Mouse (Mus musculus): Measurements from ENCODE around the gene Gm44502.
A peak's percentile ranks its signal among the peaks of the same experiment; 100 is the strongest.

Gm44502 gene

GRCm38 (mm10) chr15:89453865-89454478, 24.5 kb upstream of the Gm44502 start, which contains the start of gene Mapk8ip2:
Gene Mapk8ip2 (plus strand): TSS chr15:89453913.
- DNase-seq (ENCODE audit: low read depth, low spot score), result no peak

DNA sequence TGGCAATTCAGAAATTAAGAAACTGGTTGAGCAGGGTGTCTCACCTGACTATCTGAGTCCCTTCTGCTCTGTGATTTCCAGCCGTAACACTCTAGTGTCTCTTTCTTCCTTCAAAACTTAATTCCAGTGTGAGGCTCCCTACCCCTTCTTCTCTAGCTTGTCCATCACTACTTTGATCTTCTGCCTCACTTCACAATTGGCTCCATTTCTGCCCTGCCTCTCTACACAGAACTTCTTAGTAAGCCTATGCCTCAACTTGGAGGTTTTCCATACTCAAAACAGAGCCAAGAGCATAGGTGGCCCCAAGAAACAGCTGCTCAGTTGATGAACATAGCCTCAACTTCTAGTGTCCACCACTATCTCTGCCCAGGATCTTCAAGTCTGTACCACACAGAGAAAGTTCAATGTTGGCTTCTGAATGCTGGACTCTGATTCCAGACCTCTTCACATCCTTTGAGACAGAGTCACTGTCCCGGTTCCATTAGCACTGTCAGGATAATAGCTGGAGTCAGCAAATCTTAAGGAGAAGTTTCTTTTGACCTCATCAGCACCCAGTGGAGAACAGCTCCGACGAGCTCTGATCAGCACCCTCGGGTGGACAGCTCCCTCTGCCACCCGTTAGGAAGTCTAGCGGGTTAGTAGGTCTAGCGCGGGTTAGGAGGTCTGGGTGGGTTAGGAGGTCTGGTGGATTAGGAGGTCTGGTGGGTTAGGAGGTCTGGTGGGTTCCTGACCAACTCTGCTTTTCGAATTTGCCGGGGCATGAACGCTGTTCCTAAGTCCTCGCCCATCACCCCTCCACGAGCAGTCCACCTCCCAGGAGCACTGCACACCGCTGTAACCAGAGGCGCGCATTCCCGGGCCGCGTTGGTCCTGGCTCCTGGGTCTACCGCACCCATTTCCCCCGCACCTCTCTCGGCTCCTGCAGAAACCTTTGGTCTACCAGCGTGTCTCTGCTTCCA, 23.7 kb upstream of the Gm44502 start:
- DNase-seq (ENCODE audit: low read depth, low spot score), result peak; percentile 55

DNA sequence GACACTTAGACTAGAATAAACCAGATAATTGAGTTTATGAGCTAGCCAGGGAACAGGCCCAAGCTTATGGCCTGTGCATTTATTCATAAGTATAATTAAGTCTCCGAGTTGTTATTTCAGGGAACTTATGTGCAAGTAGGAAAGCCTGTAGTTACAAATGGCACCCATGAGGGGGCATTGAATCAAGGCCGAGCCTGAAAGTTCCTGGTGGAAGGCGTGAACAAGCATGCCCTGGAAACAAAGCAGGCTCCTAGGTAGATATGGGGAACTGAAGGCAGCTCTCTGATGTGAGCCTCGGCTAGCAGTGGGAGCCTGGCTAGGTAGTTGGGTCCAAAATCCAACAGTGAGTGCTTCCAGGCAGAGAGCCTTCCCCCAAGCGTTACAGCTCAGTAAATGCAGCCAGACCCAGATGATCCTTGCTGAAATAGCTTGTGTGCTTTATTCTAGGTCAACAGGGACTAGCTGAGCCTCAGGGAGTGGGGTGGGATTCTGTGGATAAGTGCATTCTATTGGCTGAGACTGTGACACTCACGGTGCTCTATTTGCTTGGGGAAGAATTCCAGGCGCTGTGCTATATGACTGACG, 13.1 kb upstream of the Gm44502 start:
- no peak for DNase-seq (ENCODE audit: low read depth, low spot score)

- no peak for DNase-seq (ENCODE audit: low read depth, low spot score)
These were observed 6.4 kb upstream of the Gm44502 start for GRCm38 (mm10) chr15:89435878-89436277.

- DNase-seq (ENCODE audit: low read depth, low spot score), result no peak
These were observed 4.6 kb upstream of the Gm44502 start for GRCm38 (mm10) chr15:89434136-89434535.

DNA sequence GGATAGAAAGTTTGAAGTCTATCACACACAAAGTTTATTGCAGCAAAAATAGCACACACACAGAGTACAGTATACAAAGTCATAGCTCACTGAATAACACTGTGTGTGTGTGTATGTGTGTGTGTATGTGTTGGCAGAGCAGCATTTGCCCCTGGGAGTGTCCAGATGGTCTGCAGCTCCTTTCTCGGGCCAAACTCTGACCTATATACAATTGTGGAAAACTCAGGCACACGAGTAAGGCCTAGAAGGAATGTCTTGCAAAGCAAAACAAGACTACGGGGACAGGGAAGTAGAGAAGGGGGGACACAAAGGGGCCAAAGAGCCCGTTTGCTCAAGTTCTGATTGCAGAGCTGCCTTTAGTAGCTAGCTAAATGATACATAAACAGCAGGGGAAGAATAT, 3.5 kb upstream of the Gm44502 start:
- no peak for DNase-seq (ENCODE audit: low read depth, low spot score)

DNA sequence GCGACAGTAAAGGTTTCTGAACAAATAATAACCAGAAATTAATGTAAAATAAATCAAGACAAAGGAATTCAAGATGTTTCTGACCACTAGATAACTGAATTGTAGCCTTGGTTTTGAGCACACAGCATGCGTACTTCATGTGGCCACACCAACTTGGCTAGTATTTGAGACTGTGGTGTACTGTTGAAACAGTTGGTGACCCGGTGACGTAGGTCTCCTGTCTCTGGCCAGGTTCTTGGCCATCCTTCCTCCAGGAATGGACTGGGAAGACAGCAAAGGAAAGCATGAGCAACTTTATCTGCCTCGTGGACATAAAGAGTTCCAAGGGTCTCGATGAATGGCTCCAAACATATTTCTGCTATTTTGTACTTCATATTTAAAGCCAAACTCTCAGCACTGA, 2.3 kb upstream of the Gm44502 start:
- DNase-seq (ENCODE audit: low read depth, low spot score), result no peak

DNA sequence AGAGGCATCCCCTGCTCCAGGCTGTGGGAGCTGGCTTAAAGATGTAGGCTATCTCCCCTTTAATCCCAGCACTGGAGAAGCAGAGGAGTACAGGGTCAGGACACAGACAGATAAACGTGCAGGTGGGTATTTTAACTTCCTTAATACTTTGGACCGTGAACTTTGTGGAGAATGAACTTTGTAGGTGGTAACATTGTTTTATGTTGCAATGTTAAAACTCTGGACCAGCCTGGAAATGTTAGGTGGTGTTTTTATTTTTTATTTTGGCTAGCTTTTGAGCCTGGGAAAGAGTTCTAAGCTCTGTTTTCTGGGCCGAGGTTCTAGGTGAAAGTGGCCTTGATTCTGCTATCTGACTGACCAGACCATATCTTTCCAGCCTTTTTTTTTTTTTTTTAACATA, 1.8 kb upstream of the Gm44502 start:
- DNase-seq (ENCODE audit: low read depth, low spot score), result no peak

- peak; percentile 26 for DNase-seq (ENCODE audit: low read depth, low spot score)
These were observed 1.3 kb upstream of the Gm44502 start for GRCm38 (mm10) chr15:89430771-89431170.

- no peak for DNase-seq (ENCODE audit: low read depth, low spot score)
These were observed 845 bp upstream of the Gm44502 start for GRCm38 (mm10) chr15:89430341-89430740.

DNA sequence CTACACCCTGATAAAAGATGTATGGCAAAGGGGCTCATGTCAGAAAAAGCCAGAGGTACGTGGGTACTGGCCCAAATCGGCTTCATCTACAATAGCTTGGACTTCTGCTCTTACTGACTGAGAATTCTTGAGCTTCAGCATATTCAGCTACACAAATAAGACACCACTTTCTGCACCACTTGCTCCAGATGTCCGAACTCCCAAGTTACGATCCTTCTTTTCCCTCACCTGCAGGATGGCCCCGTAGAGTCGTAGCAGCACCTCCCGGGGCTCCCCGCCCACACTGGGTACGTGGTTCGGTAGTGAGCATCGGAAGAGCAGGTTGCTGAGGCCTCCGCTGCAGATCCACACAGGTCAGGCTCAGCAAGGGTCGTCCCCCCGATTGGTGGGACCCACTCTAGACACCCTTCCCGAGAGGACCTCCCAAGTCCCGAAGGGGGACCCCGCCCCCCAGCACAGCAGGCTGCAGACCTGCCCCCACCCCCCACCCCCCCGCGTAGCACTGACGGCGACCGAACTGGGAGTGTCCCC, 610 bp downstream of the Gm44502 start:
- no peak for DNase-seq (ENCODE audit: low read depth, low spot score)

DNA sequence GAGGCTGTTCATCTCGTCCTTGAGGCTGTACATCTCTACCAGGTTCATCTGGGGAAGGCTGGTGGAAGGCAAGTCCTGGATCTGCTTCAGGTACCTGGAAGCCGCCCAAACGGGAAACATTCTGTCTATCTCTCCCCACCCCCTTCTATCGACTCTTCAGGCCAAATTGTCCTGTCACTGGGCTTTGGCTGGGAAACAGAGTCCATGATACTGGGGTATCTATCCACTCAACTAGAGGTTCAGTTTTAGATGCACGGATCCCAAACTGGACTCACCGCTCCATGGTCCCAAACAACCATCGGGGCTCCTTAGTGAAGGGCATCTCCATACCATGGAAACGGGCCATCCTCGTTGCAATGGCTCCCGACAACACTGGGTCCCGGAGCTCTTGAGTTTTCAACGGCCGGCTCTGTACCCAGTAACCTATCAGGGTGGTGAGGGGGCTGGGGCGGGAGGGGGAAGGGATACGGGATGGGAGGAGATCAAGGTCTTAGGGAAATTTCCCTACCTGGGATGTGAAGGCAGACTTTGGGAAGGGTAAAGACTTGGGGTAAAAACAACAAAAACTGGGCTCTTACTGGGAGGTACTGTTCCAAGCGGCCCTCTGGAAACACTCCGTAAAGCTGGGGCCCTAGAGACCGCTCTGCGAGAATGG, 1.2 kb downstream of the Gm44502 start:
- peak; percentile 7 for DNase-seq (ENCODE audit: low read depth, low spot score)

- no peak for DNase-seq (ENCODE audit: low read depth, low spot score)
These were observed 2.8 kb downstream of the Gm44502 start for GRCm38 (mm10) chr15:89426716-89427115.

GRCm38 (mm10) chr15:89425711-89426121, 3.8 kb downstream of the Gm44502 start, which contains the start of gene Cpt1b:
Gene Cpt1b (minus strand): TSS chr15:89425863.
- DNase-seq (ENCODE audit: low read depth, low spot score), result no peak

GRCm38 (mm10) chr15:89424621-89425020, 4.9 kb downstream of the Gm44502 start:
- DNase-seq (ENCODE audit: low read depth, low spot score), result no peak

GRCm38 (mm10) chr15:89421938-89422337, 7.6 kb downstream of the Gm44502 start:
- DNase-seq (ENCODE audit: low read depth, low spot score), result no peak

- no peak for DNase-seq (ENCODE audit: low read depth, low spot score)
These were observed 14.2 kb downstream of the Gm44502 start for GRCm38 (mm10) chr15:89415282-89415681.

GRCm38 (mm10) chr15:89410118-89410517, 19.4 kb downstream of the Gm44502 start, which contains the start of gene Syce3:
Gene Syce3 (minus strand): TSS chr15:89410503.
- DNase-seq (ENCODE audit: low read depth, low spot score), result no peak

DNA sequence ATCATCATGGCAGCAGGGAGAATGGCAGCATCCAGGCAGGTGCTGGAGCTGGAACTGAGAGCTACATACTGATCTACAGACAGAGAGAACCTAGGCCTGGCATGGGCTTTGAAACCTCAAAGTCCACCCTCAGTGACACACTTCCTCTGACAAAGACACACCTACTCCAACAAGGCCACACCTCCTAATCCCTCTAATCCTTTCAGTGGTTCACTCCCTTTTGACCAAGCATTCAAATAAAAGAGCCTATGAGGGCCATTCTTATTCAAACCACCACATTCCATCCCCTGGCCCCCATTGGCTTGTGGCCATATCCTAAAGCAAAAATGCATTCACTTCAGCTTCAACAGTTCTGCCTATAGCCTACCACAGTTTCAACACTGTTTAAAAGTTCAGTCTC, 22.8 kb downstream of the Gm44502 start:
- no peak for DNase-seq (ENCODE audit: low read depth, low spot score)

- no peak for DNase-seq (ENCODE audit: low read depth, low spot score)
These were observed 24.5 kb downstream of the Gm44502 start for GRCm38 (mm10) chr15:89404831-89405623.

DNA sequence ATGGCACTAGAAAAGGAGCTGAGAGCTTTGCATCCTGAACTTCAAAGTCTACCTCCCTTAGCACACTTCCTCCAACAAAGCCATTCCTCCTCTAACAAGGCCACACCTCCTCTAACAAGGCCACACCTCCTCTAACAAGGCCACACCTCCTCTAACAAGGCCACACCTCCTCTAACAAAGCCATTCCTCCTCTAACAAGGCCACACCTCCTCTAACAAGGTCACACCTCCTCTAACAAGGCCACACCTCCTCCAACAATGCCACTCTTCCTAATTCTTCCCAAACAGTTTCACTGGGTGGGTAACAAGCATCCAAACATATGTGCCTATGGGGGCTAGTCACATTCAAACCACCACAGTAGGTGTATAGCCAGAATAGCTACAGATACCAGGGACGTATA, 27.0 kb downstream of the Gm44502 start:
- DNase-seq (ENCODE audit: low read depth, low spot score), result no peak

Measured in CD4-positive helper T cell, adult 2 months (primary cell).